Mouse (Mus musculus): ENCODE data around the gene Tmem212. TPM values are rescaled to one million over a fixed set of nuclear protein-coding genes. Genes with fewer than 3 reads are reported as not detected.
"Not testable (repeated sequence)": the region's sequence is repeated elsewhere in the genome, so short reads cannot be mapped to it uniquely, and the experiment has no call there.

The Tmem212 gene
- polyA plus RNA-seq (2012; rRNA removed) (not detected in 2 replicates), polyA plus RNA-seq (2014; fragmentation: Nextera tagmentation; extraction: Ambion mirVana) (not detected in 2 replicates)

DNA sequence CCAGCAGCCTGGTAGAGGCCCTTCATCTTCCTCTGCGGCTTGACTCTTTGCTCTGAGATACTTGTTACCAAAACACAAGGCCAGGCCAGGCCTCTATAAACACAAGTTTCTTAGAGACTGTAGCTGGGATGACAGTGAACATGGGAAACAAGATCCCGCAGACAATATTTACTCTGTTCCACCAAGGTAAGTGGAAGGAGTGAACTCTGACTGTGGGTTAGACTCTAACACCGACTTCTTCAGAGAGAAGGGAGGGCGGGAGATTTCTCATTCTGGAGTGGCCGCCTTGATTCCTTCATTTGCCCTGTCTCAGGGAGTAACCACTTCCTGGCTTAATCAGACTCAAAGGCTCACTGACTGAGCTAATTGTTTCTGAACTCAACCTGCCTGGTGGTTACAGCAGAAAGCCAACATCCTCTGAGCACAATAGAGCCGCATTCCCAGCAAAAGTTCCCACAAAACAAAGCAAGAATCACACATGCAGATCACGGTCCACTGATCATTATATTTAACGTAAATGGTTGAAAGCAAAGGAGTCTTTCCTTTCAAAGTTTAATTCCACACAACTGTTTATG lies at the start of gene Tmem212:
TSS of gene Tmem212 (minus strand) at position 51 of the 575 bp plus-strand sequence.
- Histone ChIP-seq H3K9me3 (ENCODE audit: control insufficient read depth, low read length) (no peaks in the 10 kb centered on the region), H3K27ac (replicated peaks; ENCODE audit: low read depth, low read length) (no peak within 1 kb of the TSS), H3K4me1 (ENCODE audit: control insufficient read depth, insufficient read depth, low read length) (peaks cover 10% of the 10 kb centered on the region; the same call in 1 of the 2 replicates), H3K4me2 (replicated peaks; ENCODE audit: low read depth, low read length, severe bottlenecking) (no peak within 1 kb of the TSS), H3K36me3 (ENCODE audit: control insufficient read depth, insufficient read depth, low read length) (no peaks in the 10 kb centered on the region), H3K4me3 (replicated peaks; ENCODE audit: low read length) (no peak within 1 kb of the TSS), H3K27me3 (ENCODE audit: control insufficient read depth, insufficient read depth, low read length) (no peaks in the 10 kb centered on the region), H3K9ac (ENCODE audit: low read depth, low read length, severe bottlenecking) (no peak within 1 kb of the TSS)
- no peak for TF ChIP-seq POLR2A (IDR thresholded peaks at IDR 0.05; ENCODE audit: borderline replicate concordance, extremely low read depth, insufficient read depth, insufficient read length)
- 75% methylated on average over 8 of the region's 8 CpGs for WGBS
- DNase-seq (ENCODE audit: low spot score) (no peak), ATAC-seq (ENCODE audit: low FRiP score, low read depth) (no peak)

- not testable (repeated sequence) for H3K4me2 ChIP-seq (replicated peaks; ENCODE audit: low read depth, low read length, severe bottlenecking); H3K9ac ChIP-seq (ENCODE audit: low read depth, low read length, severe bottlenecking); H3K27me3 ChIP-seq (ENCODE audit: control insufficient read depth, insufficient read depth, low read length); H3K4me1 ChIP-seq (ENCODE audit: control insufficient read depth, insufficient read depth, low read length); H3K4me3 ChIP-seq (replicated peaks; ENCODE audit: low read length); ATAC-seq (ENCODE audit: low FRiP score, low read depth); H3K27ac ChIP-seq (replicated peaks; ENCODE audit: low read depth, low read length); H3K9me3 ChIP-seq (ENCODE audit: control insufficient read depth, low read length); H3K36me3 ChIP-seq (ENCODE audit: control insufficient read depth, insufficient read depth, low read length); DNase-seq (ENCODE audit: low spot score)
- WGBS, result 82% methylated on average over 2 of the region's 2 CpGs
Measured at GRCm38 (mm10) chr3:27945397-27945796, 49.2 kb upstream of the Tmem212 start.

DNA sequence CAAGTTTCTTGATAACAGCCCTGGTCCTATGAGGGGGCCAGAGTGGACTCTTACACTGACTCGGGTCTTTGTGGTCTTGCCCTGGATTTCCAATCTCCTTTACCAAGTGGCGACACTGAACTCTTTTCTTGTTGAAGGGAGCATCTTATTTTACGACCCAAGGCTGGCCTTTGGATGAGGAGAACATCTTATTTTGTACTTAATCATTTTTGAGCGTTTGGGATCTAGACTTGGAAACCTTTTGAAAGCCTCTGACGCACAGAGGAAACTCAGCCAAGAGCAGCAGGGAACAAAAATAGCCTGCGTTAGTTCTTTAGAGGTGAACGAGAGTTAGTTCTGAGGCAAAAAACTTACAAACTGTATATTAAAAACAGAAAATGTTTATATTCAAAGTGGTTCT lies 46.8 kb upstream of the Tmem212 start:
- Histone ChIP-seq H3K4me2 (replicated peaks; ENCODE audit: low read depth, low read length, severe bottlenecking) (no peak overlapping the region), H3K9me3 (ENCODE audit: control insufficient read depth, low read length) (no peaks in the 10 kb centered on the region), H3K36me3 (ENCODE audit: control insufficient read depth, insufficient read depth, low read length) (no peaks in the 10 kb centered on the region), H3K4me1 (ENCODE audit: control insufficient read depth, insufficient read depth, low read length) (peaks cover 10% of the 10 kb centered on the region), H3K9ac (ENCODE audit: low read depth, low read length, severe bottlenecking) (no peak overlapping the region), H3K27ac (replicated peaks; ENCODE audit: low read depth, low read length) (no peak overlapping the region), H3K27me3 (ENCODE audit: control insufficient read depth, insufficient read depth, low read length) (no peaks in the 10 kb centered on the region), H3K4me3 (replicated peaks; ENCODE audit: low read length) (no peak overlapping the region)
- no peak for ATAC-seq (ENCODE audit: low FRiP score, low read depth)
- DNase-seq (ENCODE audit: low spot score), result peak; percentile 61
- 73% methylated on average over 7 of the region's 7 CpGs for WGBS
- no peak for TF ChIP-seq POLR2A (IDR thresholded peaks at IDR 0.05; ENCODE audit: borderline replicate concordance, extremely low read depth, insufficient read depth, insufficient read length)

- Histone ChIP-seq H3K27me3 (ENCODE audit: control insufficient read depth, insufficient read depth, low read length) (no peaks in the 10 kb centered on the region), H3K9ac (ENCODE audit: low read depth, low read length, severe bottlenecking) (no peak overlapping the region), H3K4me3 (replicated peaks; ENCODE audit: low read length) (no peak overlapping the region), H3K9me3 (ENCODE audit: control insufficient read depth, low read length) (no peaks in the 10 kb centered on the region), H3K27ac (replicated peaks; ENCODE audit: low read depth, low read length) (no peak overlapping the region), H3K4me2 (replicated peaks; ENCODE audit: low read depth, low read length, severe bottlenecking) (no peak overlapping the region), H3K36me3 (ENCODE audit: control insufficient read depth, insufficient read depth, low read length) (no peaks in the 10 kb centered on the region), H3K4me1 (ENCODE audit: control insufficient read depth, insufficient read depth, low read length) (peaks cover 11% of the 10 kb centered on the region)
- TF ChIP-seq POLR2A (IDR thresholded peaks at IDR 0.05; ENCODE audit: borderline replicate concordance, extremely low read depth, insufficient read depth, insufficient read length), result no peak
- 36% methylated on average over 3 of the region's 3 CpGs for WGBS
- ATAC-seq (ENCODE audit: low FRiP score, low read depth) (no peak), DNase-seq (ENCODE audit: low spot score) (peak; percentile 83)
Measured at GRCm38 (mm10) chr3:27941634-27942033, 45.5 kb upstream of the Tmem212 start.

DNA sequence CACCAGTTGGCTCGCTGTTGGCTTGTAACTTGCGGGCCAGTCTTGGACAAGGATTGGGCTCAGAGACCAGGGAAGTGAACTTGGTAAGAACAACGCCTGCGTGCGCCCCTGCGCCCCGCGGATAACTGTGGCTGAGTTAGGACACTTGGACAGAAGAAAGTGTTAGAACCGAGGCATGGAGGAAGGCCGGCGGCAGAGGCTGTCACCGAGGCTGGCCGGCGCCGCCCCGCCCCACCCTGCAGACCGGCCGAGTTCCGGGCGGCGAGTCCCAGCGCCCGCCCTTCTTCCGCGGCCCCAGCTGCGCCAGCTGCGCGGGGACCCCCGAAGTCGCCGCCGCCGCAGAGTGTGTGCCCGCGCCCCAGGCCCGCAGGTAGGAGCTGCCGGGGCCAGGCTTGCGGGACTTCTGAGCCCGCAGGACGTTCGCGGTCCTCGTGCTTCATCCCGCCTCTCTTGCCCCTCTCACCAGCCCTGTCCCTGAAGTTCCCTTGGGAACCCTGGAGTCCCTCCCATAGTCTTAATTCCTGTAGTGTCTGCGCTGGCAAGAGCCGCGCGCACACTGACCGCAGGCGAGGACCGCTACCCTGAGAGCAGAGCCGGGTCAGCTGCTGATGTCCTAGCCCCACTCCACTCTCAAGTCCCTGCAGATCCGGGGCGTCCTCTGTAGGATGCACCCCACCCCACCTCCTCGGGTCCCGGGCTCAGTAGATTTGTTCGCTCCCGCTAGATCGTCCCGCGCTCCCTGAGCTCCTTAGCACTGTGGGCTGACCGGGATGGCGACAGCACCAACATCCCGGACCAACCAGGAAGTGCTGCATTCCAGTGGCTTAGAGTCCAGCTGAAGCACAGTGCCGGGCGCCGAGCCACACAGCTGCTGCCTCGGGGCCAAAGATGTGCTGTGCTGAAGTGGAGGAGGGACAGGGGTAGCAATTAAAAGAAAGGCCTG lies 42.5 kb upstream of the Tmem212 start, which contains the start of gene Pld1:
TSS of gene Pld1 (plus strand) at position 315 of the 943 bp plus-strand sequence.
- WGBS, result under 1% methylated on average over 66 of the region's 68 CpGs
- Histone ChIP-seq H3K27ac (replicated peaks; ENCODE audit: low read depth, low read length) (peak within 1 kb of the TSS; percentile 64), H3K4me3 (replicated peaks; ENCODE audit: low read length) (peak within 1 kb of the TSS; percentile 64), H3K4me2 (replicated peaks; ENCODE audit: low read depth, low read length, severe bottlenecking) (peak within 1 kb of the TSS; percentile 97), H3K27me3 (ENCODE audit: control insufficient read depth, insufficient read depth, low read length) (no peaks in the 10 kb centered on the region), H3K36me3 (ENCODE audit: control insufficient read depth, insufficient read depth, low read length) (no peaks in the 10 kb centered on the region), H3K9ac (ENCODE audit: low read depth, low read length, severe bottlenecking) (peak within 1 kb of the TSS; percentile 73), H3K4me1 (ENCODE audit: control insufficient read depth, insufficient read depth, low read length) (peaks cover 11% of the 10 kb centered on the region), H3K9me3 (ENCODE audit: control insufficient read depth, low read length) (no peaks in the 10 kb centered on the region)
- TF ChIP-seq POLR2A (IDR thresholded peaks at IDR 0.05; ENCODE audit: borderline replicate concordance, extremely low read depth, insufficient read depth, insufficient read length), result no peak
- ATAC-seq (ENCODE audit: low FRiP score, low read depth) (peak; percentile 84), DNase-seq (ENCODE audit: low spot score) (peak; percentile 80)

Data from limb, embryonic 14.5 days (tissue).